8 mouse cellular contexts compared by ENCODE assay signal in genomic region chr1:134638522-134638921, GRCm38 (mm10). TPM values are rescaled to one million over a fixed set of nuclear protein-coding genes. Genes with fewer than 3 reads are reported as not detected.
DNase-seq lines count a peak whose midpoint lies in the region; ATAC-seq lines count a peak whose summit lies in the region.

No protein-coding gene starts in this region.

- ATAC-seq in erythroid progenitor cell, adult 5-6 weeks (replicated peaks; ENCODE audit: low FRiP score, poor library complexity, severe bottlenecking) = no peak

- DNase-seq in gastrocnemius, postnatal 10 days = peak; percentile 61
- no peak for DNase-seq in gastrocnemius, adult 8-10 months (ENCODE audit: low spot score in 2 of 2)
- peak; percentile 50 for DNase-seq in right cerebral cortex, adult 18-20 months
- DNase-seq in right cerebral cortex, postnatal 36 days (ENCODE audit: low spot score in 2 of 2) = no peak
- DNase-seq in cerebellum, postnatal 36 days = peak; percentile 74 to 75
- DNase-seq in kidney, postnatal 25 days = peak; percentile 39 to 62
- DNase-seq in mesoderm, embryonic 11.5 days (ENCODE audit: low read depth, low spot score) = peak; percentile 45

RNA-seq across cellular contexts. Expression of gene Syt2, which starts 8.0 kb away (rescaled TPM):
- total RNA-seq in gastrocnemius, postnatal 10 days (2021) = under 1 TPM; 0.07 to 0.28 TPM
- under 1 TPM in 1 of 4 experiments, not detected in 3; 0.02 TPM for total RNA-seq in gastrocnemius, adult 8-10 months (2022)
- not detected in 2 replicates for total RNA-seq in erythroid progenitor cell, adult 5-6 weeks (2015; ENCODE audit: low replicate concordance)
- total RNA-seq in erythroid progenitor cell, adult 5-6 weeks (2017; ENCODE audit: low replicate concordance) = not detected in 2 replicates

Comparison
In these comparisons a context has a peak if more than half of its experiments do, and no peak if none do; other contexts are left out.
1. DNase-seq: peak in gastrocnemius, postnatal 10 days (single experiment), right cerebral cortex, adult 18-20 months (single experiment), cerebellum, postnatal 36 days (2 of 2), kidney, postnatal 25 days (2 of 2) and mesoderm, embryonic 11.5 days (single experiment); none in gastrocnemius, adult 8-10 months (0 of 2) and right cerebral cortex, postnatal 36 days (0 of 2).